In the genomic region with DNA sequence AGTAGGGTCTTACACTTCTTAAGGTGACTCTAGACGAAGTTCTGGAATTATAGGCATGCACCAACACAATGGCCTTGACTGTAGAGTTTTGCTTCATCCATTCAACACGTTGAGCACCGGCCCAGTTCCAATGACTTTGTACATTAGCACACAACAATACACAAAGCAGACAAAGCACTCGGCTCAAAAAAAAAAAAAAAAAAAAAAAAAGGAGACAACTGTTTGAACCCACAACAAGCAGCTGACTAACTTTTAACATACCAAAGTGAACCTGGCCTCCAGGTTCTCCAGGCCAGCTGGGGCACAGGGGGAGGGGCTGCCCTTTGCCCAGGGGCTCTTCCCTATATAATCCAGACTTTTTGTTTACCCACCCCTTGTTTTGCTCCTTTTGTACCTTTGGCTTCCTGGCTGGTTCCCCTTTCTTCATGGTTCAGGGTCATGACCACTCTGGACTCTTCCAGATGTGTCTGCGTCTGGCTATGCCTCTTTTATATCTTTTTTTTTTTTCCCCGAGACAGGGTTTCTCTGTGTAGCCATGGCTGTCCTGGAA, we compare ENCODE assay signal across 12 mouse cellular contexts. TPM values are rescaled to one million over a fixed set of nuclear protein-coding genes. Genes with fewer than 3 reads are reported as not detected.
DNase-seq lines count a peak whose midpoint lies in the region; ATAC-seq and TF ChIP-seq lines count a peak whose summit lies in the region.
"Had no signal": no experiment of that assay in that cellular context is flagged by ENCODE, and none has a peak within 500 bp of the region (broad histone marks: within the 10 kb centered on the region; RNA-seq: fewer than 3 reads in every experiment).

No protein-coding gene starts in this region.

- intact Hi-C loops in heart, postnatal 36 days (cut with DNase I), result loop anchor here (1.0 kb wide), 1 partner anchor 21 kb away; no protein-coding TSS in a partner anchor

- H3K9ac ChIP-seq in ES-Bruce4 (ENCODE audit: low read depth, poor library complexity, severe bottlenecking), result peak overlapping the region; percentile 66
- no peak overlapping the region for H3K9ac ChIP-seq in liver, postnatal 0 days (replicated peaks)

- DNase-seq in heart, adult 11 months, result peak; percentile 87
- DNase-seq in heart, postnatal 36 days, result no peak
- no peak for DNase-seq in liver, postnatal 0 days
- no peak for DNase-seq in layer of hippocampus, postnatal 14 days (ENCODE audit: low spot score in 2 of 2)
- DNase-seq in kidney, adult 11 months, result no peak
- no peak for DNase-seq in embryo, embryonic 9.5 days (ENCODE audit: extremely low spot score)
- DNase-seq: kidney, adult 8-10 months; lung, adult 18-20 months had no signal

- H3K27ac ChIP-seq in ES-Bruce4 (ENCODE audit: insufficient read depth, low read length), result peak overlapping the region; percentile 100
- peak overlapping the region; percentile 85; the same call in 1 of the 2 replicates for H3K27ac ChIP-seq in embryonic fibroblast, embryonic 13.5 days (ENCODE audit: insufficient read depth, low read length)
- peak overlapping the region; percentile 98; the same call in 1 of the 2 replicates for H3K27ac ChIP-seq in liver, postnatal 0 days (ENCODE audit: low read depth)

- no peaks in the 10 kb centered on the region for H3K27me3 ChIP-seq in ES-Bruce4 (ENCODE audit: control insufficient read depth, insufficient read depth, low read length, poor library complexity, severe bottlenecking)
- no peaks in the 10 kb centered on the region for H3K27me3 ChIP-seq in liver, postnatal 0 days (ENCODE audit: insufficient read depth, low read length)

- no peaks in the 10 kb centered on the region for H3K4me1 ChIP-seq in ES-Bruce4 (ENCODE audit: control insufficient read depth, insufficient read depth, low read length)
- peaks cover 4% of the 10 kb centered on the region; the same call in 1 of the 2 replicates for H3K4me1 ChIP-seq in embryonic fibroblast, embryonic 13.5 days (ENCODE audit: control insufficient read depth, insufficient read depth, low read length)
- peaks cover 11% of the 10 kb centered on the region for H3K4me1 ChIP-seq in liver, postnatal 0 days (ENCODE audit: insufficient read depth)

- peak; percentile 99 for TF ChIP-seq EP300 in ES-Bruce4 (IDR thresholded peaks at IDR 0.05; ENCODE audit: insufficient read depth, low read depth, low read length)
- no peak; the same call in 1 of the 2 replicates for TF ChIP-seq EP300 in liver, postnatal 0 days (IDR thresholded peaks at IDR 0.05; ENCODE audit: low read depth)

- no peak for TF ChIP-seq CTCF in ES-Bruce4 (IDR thresholded peaks at IDR 0.05; ENCODE audit: low read depth, low read length)
- TF ChIP-seq CTCF in embryonic fibroblast, embryonic 13.5 days (IDR thresholded peaks at IDR 0.05; ENCODE audit: borderline replicate concordance, insufficient read depth, low read length), result no peak
- TF ChIP-seq CTCF in liver, postnatal 0 days (IDR thresholded peaks at IDR 0.05; ENCODE audit: low read depth), result no peak

- H3K4me2 ChIP-seq in liver, postnatal 0 days (ENCODE audit: low read depth, low read length), result 0 out of 2 replicates have a peak overlapping the region, but pooled peaks have one; percentile 76

- ATAC-seq in liver, postnatal 0 days, result no peak

- 62% methylated on average over 6 of the region's 6 CpGs for WGBS in liver, postnatal 0 days (ENCODE audit: insufficient replicate concordance)

- no peak for TF ChIP-seq POLR2A in ES-Bruce4 (IDR thresholded peaks at IDR 0.05; ENCODE audit: insufficient read depth, low read length)
- no peak for TF ChIP-seq POLR2A in embryonic fibroblast, embryonic 13.5 days (IDR thresholded peaks at IDR 0.05; ENCODE audit: low read depth, low read length)

- peaks cover 24% of the 10 kb centered on the region for H3K36me3 ChIP-seq in ES-Bruce4 (ENCODE audit: control insufficient read depth, insufficient read depth, low read length, poor library complexity, severe bottlenecking)
- peaks cover 12% of the 10 kb centered on the region for H3K36me3 ChIP-seq in liver, postnatal 0 days (replicated peaks; ENCODE audit: insufficient read depth, low read length)

- no peak overlapping the region for H3K4me3 ChIP-seq in ES-Bruce4 (ENCODE audit: low read depth, low read length)
- H3K4me3 ChIP-seq in embryonic fibroblast, embryonic 13.5 days (ENCODE audit: insufficient read depth, low read length), result no peak overlapping the region
- H3K4me3 ChIP-seq in liver, postnatal 0 days (ENCODE audit: low read depth, low read length), result no peak overlapping the region

- no peaks in the 10 kb centered on the region for H3K9me3 ChIP-seq in ES-Bruce4 (replicated peaks; ENCODE audit: control insufficient read depth, insufficient read depth, low read length, poor library complexity, severe bottlenecking)
- no peaks in the 10 kb centered on the region for H3K9me3 ChIP-seq in liver, postnatal 0 days (ENCODE audit: low read length)
- H3K9me3 ChIP-seq: G1E had no signal

RNA-seq across cellular contexts. Expression of a gene that starts 1.3 kb away (rescaled TPM):
- total RNA-seq in heart, postnatal 36 days (2021), result 100 to 1,000 TPM; 279 to 282 TPM
- polyA plus RNA-seq in ES-Bruce4 (2011; ENCODE audit: insufficient read depth, insufficient read length, low read depth, missing spikeins), result 372 TPM in 2 replicates
- polyA plus RNA-seq in embryonic fibroblast, embryonic 13.5 days (2011; ENCODE audit: insufficient read length, low read depth, missing spikeins), result 255 and 333 TPM in 2 replicates
- polyA plus RNA-seq in liver, postnatal 0 days (2015; fragmentation: Nextera tagmentation; extraction: Ambion mirVana), result 56.7 and 66.8 TPM in 2 replicates
- total RNA-seq in layer of hippocampus, postnatal 14 days (2021), result 1,000 to 10,000 TPM; 1,522 to 1,558 TPM

RNA-seq across cellular contexts. Expression of a gene that starts 38.6 kb away (rescaled TPM):
- total RNA-seq in heart, postnatal 36 days (2021), result under 1 TPM; 0.58 to 0.68 TPM
- 6.3 and 9.5 TPM in 2 replicates for polyA plus RNA-seq in ES-Bruce4 (2011; ENCODE audit: insufficient read depth, insufficient read length, low read depth, missing spikeins)
- 3.2 and 3.3 TPM in 2 replicates for polyA plus RNA-seq in embryonic fibroblast, embryonic 13.5 days (2011; ENCODE audit: insufficient read length, low read depth, missing spikeins)
- 1.7 and 1.9 TPM in 2 replicates for polyA plus RNA-seq in liver, postnatal 0 days (2015; fragmentation: Nextera tagmentation; extraction: Ambion mirVana)
- 1 to 10 TPM; 1.7 to 2.0 TPM for total RNA-seq in layer of hippocampus, postnatal 14 days (2021)

RNA-seq across cellular contexts. Expression of a gene that starts 44.2 kb away (rescaled TPM):
- not detected for total RNA-seq in heart, postnatal 36 days (2021)
- 2.0 and 2.4 TPM in 2 replicates for polyA plus RNA-seq in ES-Bruce4 (2011; ENCODE audit: insufficient read depth, insufficient read length, low read depth, missing spikeins)
- not detected in 2 replicates for polyA plus RNA-seq in embryonic fibroblast, embryonic 13.5 days (2011; ENCODE audit: insufficient read length, low read depth, missing spikeins)
- polyA plus RNA-seq in liver, postnatal 0 days (2015; fragmentation: Nextera tagmentation; extraction: Ambion mirVana), result not detected in 2 replicates
- total RNA-seq in layer of hippocampus, postnatal 14 days (2021), result not detected
- total RNA-seq: G1E had no signal
- polyA plus RNA-seq: G1E; spleen, adult 2 months had no signal

RNA-seq across cellular contexts. Expression of a gene that starts 48.0 kb away (rescaled TPM):
- total RNA-seq in heart, postnatal 36 days (2021), result 100 to 1,000 TPM; 406 to 459 TPM
- polyA plus RNA-seq in ES-Bruce4 (2011; ENCODE audit: insufficient read depth, insufficient read length, low read depth, missing spikeins), result 426 and 500 TPM in 2 replicates
- polyA plus RNA-seq in embryonic fibroblast, embryonic 13.5 days (2011; ENCODE audit: insufficient read length, low read depth, missing spikeins), result 124 and 337 TPM in 2 replicates
- 4.5 and 9.1 TPM in 2 replicates for polyA plus RNA-seq in liver, postnatal 0 days (2015; fragmentation: Nextera tagmentation; extraction: Ambion mirVana)
- total RNA-seq in layer of hippocampus, postnatal 14 days (2021), result 10 to 100 TPM in 1 of 2 experiments, 1 to 10 TPM in 1; 7.1 to 10.5 TPM
- total RNA-seq: G1E had no signal
- polyA plus RNA-seq: G1E had no signal

RNA-seq across cellular contexts. Expression of a gene that starts 58.9 kb away (rescaled TPM):
- total RNA-seq in heart, postnatal 36 days (2021), result 1 to 10 TPM; 7.2 to 7.9 TPM
- 23.7 and 25.0 TPM in 2 replicates for polyA plus RNA-seq in ES-Bruce4 (2011; ENCODE audit: insufficient read depth, insufficient read length, low read depth, missing spikeins)
- polyA plus RNA-seq in embryonic fibroblast, embryonic 13.5 days (2011; ENCODE audit: insufficient read length, low read depth, missing spikeins), result 8.5 and 10.9 TPM in 2 replicates
- 4.8 and 4.9 TPM in 2 replicates for polyA plus RNA-seq in liver, postnatal 0 days (2015; fragmentation: Nextera tagmentation; extraction: Ambion mirVana)
- total RNA-seq in layer of hippocampus, postnatal 14 days (2021), result 1 to 10 TPM; 9.1 to 9.5 TPM
